Mouse (Mus musculus): ENCODE data around the gene Rps12-ps3.

Gene Rps12-ps3

DNA sequence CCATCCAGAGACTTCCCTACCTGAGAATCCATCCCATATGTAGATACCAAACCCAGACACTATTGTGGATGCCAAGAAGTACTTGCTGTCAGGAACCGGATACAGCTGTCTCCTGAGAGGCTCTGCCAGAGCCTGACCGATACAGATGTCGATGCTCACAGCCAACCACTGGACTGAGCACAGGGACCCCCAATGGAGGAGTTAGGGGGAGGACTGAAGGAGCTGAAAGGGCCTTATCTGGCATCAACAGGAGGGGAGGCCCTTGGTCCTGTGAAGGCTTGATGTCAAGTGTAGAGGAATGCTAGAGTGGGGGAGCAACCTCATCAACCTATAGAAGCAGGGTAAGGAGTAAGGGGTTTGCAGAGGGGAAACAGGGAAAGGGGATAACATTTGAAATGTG, 30.7 kb downstream of the Rps12-ps3 start:
- DNase-seq = no peak

DNA sequence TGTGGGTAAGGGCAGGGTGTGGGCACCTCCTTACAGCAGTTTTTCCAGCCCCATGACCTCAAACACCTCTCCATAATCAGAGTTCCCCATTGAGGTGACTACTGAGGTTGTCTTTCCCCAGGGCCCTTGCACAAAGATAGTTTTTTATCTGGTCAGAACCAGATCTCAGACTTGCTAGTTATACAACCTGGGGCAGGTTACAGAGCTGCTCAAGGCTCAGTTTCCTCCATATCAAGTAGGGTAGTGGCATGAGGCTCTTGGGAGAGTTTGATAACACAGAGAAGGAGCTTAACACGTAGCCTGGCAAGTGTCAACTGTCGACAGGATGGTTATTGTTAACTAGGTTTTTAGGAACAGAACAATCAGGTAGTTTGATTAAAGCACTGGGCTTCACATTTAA, 32.8 kb downstream of the Rps12-ps3 start:
- no peak for DNase-seq

DNA sequence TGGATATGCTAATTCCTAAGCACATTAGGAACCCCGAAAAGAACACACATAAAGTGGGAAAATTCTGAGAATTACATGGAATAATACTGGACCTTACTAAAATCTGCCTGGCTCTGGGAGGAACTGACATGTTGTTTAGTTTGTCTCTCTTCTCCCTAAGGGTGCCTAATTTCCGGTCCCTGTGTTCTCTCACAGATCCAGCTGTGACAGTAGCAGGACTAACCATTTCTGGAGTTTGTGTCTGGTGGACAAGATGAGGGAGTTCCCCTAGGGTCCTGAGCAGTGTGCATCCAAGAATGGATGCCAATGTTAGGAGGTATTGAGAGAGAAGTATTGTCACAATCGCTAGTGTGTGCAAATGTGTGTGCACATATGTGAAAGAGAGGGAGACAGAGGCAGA, 34.3 kb downstream of the Rps12-ps3 start:
- no peak for DNase-seq

DNA sequence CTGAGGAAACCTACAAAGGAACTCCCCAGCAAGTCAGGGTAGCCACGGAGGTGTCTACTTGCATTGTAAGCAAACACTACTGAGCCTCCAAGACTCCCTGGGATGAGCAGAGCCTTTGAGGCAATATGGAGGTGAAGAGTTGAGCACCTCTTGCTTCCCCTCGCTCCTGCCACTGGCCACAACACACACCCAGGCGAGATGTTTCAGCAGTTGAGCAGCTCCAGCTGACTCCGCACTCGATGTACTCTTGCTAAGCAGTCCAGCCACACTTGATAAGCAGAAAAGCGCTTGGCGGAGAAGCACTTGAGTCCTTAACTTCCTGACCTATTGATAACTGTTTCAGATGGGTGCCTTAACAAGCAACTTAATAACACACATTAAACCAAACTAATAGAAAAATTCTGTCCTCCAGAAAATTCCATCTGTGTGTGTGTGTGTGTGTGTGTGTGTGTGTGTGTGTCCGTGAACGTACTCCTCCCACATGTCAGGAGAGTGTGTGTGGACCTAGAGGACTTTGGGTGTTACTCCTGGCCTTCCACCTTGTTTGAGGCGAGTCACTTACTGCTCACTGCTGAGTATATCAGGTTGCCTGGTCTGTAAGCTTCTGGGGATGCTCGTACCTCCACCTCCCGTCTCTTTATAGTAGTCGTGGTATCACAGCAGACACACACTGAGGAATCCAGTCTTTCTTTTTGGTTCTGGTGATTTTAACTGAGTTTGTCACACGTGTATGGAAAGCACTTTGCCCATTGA, 34.9 kb downstream of the Rps12-ps3 start:
- no peak for DNase-seq

DNA sequence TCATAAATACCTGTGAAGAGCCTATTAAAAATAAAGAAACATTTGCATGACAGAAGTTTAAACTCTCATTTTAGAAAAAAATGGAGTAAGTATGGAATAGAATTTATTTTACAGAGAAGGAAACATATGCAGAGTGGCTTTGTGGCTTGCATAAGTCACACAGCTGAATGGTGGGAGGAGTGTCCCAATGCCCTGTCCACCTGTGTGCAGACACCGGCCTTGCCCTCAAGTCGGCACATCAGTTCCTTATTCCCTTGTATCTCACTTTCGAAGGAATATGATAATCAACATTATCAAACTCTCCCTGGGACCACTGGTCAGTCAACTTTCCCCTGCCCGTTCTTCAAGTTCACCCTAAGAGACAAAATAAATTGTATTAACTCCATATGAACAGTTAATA, 35.8 kb downstream of the Rps12-ps3 start:
- DNase-seq = no peak

DNA sequence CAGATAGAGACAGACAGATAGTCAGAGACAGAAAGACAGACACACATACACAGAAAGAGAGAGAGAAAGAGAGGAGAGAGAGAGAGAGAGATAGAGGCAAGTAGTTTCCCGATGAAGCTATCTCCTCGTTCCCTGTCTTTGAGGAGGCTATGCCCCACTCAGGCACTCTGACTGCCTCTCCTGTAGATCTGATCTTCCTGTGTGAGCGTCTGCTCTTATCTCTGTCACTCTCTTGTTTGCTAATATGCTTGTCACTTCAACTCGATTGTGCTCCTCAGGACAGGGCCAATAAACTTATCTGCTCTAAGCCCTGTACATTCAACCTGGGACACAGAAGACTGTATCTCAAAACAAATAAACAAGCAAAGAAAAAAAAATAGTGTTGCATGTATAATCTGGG, 37.1 kb downstream of the Rps12-ps3 start:
- DNase-seq = no peak

DNA sequence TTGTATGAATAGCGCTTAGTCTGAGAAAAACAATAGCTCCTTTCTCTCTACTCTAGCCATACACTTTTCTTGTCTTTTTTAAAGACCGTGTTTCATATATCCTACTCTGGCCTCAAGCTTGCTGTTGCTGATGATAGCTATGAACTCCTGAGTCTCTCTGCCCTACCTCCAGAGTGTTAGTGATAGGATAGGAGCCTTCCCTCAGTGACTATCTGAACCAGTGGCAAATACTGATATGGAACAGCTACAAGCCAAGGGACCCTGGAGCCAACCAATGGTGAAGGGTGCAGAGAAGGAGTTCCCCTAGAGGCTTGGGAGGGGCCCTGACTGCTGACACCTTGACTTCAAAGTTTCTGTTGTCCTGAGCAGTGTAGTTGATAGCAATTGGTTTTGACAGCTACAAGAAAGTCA, 38.4 kb downstream of the Rps12-ps3 start:
- no peak for DNase-seq

DNA sequence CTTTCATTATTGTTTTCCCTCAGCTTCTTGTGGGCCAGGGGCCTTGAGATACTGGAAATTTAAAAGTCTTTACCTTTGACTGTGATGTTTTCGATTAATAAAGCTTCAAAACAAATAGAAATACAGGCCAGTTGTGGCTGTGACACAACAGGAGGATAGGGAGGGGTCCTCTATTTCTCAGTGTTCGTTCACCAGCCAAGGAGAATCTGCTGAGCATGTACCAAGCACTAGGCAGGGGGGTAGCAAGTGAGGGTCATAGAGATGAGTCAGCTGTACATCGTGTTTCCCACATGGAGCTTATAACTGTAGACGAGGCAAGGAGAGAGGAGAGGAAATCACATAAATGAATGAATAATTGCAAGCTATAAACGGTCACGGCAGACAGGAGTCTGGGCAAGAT, 40.6 kb downstream of the Rps12-ps3 start:
- DNase-seq = no peak

DNA sequence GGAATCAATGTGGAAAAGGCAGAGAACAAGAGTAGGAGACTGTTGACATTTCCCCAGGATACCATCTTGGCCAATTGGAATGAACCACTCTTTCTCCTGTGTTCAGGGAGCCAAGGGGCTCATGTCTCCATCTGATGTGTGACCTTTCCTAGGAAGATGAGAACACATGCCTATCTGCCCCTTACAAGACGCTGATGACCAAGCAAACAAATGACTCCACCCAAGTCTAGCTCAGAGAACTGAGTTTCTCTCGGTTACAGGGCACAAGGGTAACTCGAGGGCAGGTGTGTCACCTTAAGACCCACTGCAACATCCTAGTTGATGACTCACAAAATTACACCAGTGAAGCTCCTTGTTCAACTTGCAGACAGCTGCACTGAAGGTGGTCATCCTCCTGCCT, 41.6 kb downstream of the Rps12-ps3 start:
- DNase-seq = no peak

DNA sequence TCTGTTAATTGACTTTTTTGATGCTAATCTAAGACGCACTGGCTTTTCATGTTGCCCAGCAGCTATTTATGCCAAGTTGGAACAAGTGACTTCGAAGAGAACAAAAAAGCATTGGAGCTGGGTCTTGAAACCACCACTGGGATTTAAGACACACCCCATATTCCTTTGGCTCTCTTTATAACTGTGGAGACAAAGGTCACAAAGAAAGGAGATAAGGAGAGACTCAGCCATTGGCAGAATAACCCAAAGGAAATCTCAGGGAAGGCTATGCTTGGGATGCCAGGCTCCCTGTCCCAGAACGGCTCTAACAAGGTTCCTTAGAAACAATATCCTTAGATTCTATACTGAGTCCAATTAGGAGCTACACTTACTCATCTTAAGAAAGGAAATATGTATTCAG, 44.6 kb downstream of the Rps12-ps3 start:
- DNase-seq = no peak

DNA sequence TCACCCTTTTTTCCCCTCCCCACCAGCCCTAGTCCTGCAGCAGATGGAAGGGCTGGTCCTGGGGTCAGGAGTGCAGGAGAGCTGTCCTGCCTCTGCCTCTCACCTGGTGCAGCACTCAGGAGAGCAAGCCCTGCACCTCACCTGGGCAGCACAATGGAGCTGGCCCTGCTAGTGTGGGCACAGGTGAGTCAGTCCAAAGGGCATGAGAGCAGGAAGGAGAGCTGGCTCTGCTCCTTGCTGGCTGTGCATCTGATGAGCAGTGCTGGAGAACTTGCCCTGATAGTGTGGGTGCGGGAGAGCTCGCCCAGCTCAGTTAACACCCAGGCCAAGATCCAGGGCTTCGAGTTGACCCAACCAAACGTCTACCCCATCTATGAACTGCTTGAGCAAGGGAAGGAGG, 45.8 kb downstream of the Rps12-ps3 start:
- DNase-seq = no peak

DNA sequence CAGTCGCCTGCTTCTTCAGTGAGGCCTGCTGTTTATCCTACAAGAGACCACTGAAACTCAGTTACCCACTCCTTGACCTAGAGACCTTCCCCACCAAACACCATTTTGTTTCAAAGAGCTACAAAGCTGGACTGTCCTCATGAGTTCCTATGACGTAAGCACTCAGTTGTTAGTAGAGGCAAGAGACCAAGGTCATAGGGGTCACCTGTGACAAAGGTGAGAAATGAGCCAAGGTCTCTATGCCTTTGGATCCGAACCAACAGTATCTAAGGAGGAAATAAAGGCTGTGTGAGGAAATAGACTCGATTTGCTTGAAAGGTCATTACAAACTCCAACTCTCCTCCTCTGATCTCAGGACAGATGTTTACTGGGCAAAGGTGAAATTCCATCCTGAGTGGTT, 48.9 kb downstream of the Rps12-ps3 start:
- DNase-seq = no peak

Measured in kidney, postnatal 10 days (tissue).